Mouse (Mus musculus) intestine, embryonic 15.5 days (tissue): ENCODE measurements around the gene Cct6b. TPM values are rescaled to one million over a fixed set of nuclear protein-coding genes. Genes with fewer than 3 reads are reported as not detected.

Experiments used
- ATAC-seq: fragments of 200-750 bp; cut with Nextera tagmentation; 2 replicates; pipeline ENCODE4 v1.8.0; 2017; ENCODE audit warnings: moderate TSS enrichment, moderate library complexity
- H3K27ac ChIP-seq: fragments of 300-500 bp; sonication (generic); 2 replicates; pipeline ENCODE4 v1.5.1; 2015; ENCODE audit warnings: mild to moderate bottlenecking, inconsistent platforms
- H3K27me3 ChIP-seq: fragments of 300-500 bp; sonication (generic); replicated peaks from 2 replicates; pipeline ENCODE4 v1.6.1; 2015; ENCODE audit warnings: inconsistent platforms
- H3K36me3 ChIP-seq: fragments of 300-500 bp; sonication (generic); 2 replicates; pipeline ENCODE4 v1.6.1; 2015; ENCODE audit warnings: inconsistent platforms
- H3K4me1 ChIP-seq: fragments of 300-500 bp; sonication (generic); replicated peaks from 2 replicates; pipeline ENCODE4 v1.6.1; 2015; ENCODE audit warnings: inconsistent platforms
- H3K4me2 ChIP-seq: fragments of 300-500 bp; sonication (generic); replicated peaks from 2 replicates; pipeline ENCODE4 v1.6.1; 2015; ENCODE audit warnings: mild to moderate bottlenecking, inconsistent platforms
- H3K4me3 ChIP-seq: fragments of 300-500 bp; sonication (generic); replicated peaks from 2 replicates; pipeline ENCODE4 v1.5.1; 2015; ENCODE audit warnings: inconsistent platforms
- H3K9ac ChIP-seq: fragments of 300-500 bp; sonication (generic); 2 replicates; pipeline ENCODE4 v1.6.1; 2015; ENCODE audit warnings: inconsistent platforms
- H3K9me3 ChIP-seq: fragments of 300-500 bp; sonication (generic); 2 replicates; pipeline ENCODE4 v1.6.1; 2016; ENCODE audit warnings: inconsistent platforms
- WGBS: fragments of 180-500 bp; shearing (Covaris S2); methylation state at CpG from one replicate; pipeline ENCODE4 v1.1.7; 2015; 5-methylcytosine and 5-hydroxymethylcytosine counted together
- polyA plus RNA-seq: library from polyadenylated mRNA; unstranded; fragments of >200 nt; fragmentation: Nextera tagmentation; extraction: Ambion mirVana; gene quantifications from 2 replicates; pipeline ENCODE4 v1.2.1, GENCODE M21; 2015

The Cct6b gene
- polyA plus RNA-seq, result 0.18 and 0.28 TPM in 2 replicates

DNA sequence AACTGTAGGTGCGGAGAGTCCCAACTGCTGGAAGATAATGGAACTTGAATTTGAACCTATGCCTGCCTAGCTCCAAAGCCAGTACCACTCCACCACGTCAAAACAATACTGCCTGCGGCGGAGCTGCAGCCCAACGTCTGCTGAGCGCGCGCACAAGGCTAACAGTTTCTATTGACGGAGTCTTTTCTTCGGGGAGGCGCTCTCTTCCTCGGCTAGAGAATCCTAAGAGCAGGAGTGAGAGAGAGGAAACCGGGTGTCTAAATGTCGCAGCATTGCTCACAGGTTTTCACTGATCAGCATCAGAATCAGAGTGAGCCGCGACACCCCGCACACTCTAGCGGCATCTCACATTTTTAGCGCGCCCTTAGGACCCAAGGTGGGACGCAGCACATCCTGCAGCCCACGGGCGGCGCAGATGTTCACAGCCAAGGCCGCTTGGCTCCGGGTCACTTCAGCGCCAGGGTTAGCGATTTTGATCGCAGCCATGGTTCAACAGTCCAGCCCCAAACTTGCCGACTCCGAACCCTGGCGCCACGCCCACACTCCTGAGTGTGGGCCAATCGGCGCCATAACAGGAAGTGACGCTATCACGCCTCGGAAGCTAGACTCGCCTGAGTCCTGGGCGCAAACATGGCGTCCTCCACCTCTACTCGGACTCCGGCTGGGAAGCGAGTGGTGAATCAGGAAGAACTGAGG is at the start of gene Cct6b, which contains the start of gene Zfp830:
Gene Cct6b, minus strand, starts transcription at position 580 of the 696 bp plus-strand sequence.
Gene Zfp830, plus strand, starts transcription at position 604 of the 696 bp plus-strand sequence.
- H3K4me2 ChIP-seq, result peak within 1 kb of the TSS; percentile 79
- under 1% methylated on average over 44 of the region's 44 CpGs for WGBS
- H3K9me3 ChIP-seq, result no peaks in the 10 kb centered on the region
- no peaks in the 10 kb centered on the region for H3K27me3 ChIP-seq
- peaks cover 7% of the 10 kb centered on the region for H3K4me1 ChIP-seq
- H3K27ac ChIP-seq, result peak within 1 kb of the TSS; percentile 96
- H3K4me3 ChIP-seq, result peak within 1 kb of the TSS; percentile 93
- peak; percentile 100 for ATAC-seq
- no peaks in the 10 kb centered on the region for H3K36me3 ChIP-seq
- H3K9ac ChIP-seq, result peak within 1 kb of the TSS; percentile 93

DNA sequence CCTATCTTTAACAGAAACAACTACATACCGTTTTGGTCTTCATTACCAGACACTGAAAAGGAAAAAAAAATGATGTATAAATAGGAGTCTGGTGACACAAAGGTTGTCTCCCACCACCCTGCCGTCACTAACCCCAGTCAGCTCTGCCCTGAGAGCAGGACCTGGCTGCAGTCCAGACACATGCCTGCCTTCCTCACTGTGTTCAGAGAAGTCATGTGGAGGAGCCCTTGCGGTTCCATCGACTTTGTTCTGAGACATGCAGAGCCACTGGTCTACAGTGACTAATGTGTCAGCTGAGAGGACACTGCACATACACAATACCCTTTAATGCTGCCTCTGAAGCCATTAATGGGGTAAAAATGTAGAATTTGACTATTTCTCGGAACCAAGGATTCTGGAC is 44.4 kb upstream of the Cct6b start:
- no peak overlapping the region for H3K27ac ChIP-seq
- no peak overlapping the region for H3K4me3 ChIP-seq
- peaks cover 2% of the 10 kb centered on the region; the same call in 1 of the 2 replicates for H3K4me1 ChIP-seq
- H3K9me3 ChIP-seq, result no peaks in the 10 kb centered on the region
- WGBS, result 75% methylated on average over 5 of the region's 5 CpGs
- H3K4me2 ChIP-seq, result no peak overlapping the region
- H3K9ac ChIP-seq, result no peak overlapping the region
- ATAC-seq, result no peak
- no peaks in the 10 kb centered on the region for H3K27me3 ChIP-seq
- 0 out of 2 replicates have a peak, but pooled peaks cover 5% of the 10 kb centered on the region for H3K36me3 ChIP-seq

DNA sequence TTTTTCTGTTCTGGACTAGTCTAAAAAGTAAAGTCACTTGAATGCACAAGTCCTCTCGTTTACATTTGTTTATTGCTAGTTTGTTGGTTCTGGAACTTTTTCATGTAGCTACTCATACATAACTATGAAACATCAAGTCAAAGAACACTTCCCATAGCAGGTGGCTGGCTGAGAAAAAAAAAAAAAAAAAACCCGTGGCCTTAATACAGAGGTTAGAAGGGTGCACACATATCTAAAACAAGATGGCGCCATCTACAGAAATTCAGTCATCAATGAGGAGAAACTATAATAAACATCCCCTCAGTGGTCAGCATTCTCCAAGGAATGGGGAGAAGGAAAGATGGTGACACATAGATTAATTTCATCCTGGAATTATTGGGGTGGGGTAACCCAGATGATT is 43.2 kb upstream of the Cct6b start:
- no peaks in the 10 kb centered on the region for H3K9me3 ChIP-seq
- ATAC-seq, result no peak
- no peak overlapping the region for H3K4me3 ChIP-seq
- H3K27me3 ChIP-seq, result no peaks in the 10 kb centered on the region
- H3K36me3 ChIP-seq, result peaks cover 16% of the 10 kb centered on the region
- H3K4me2 ChIP-seq, result no peak overlapping the region
- no peak overlapping the region for H3K9ac ChIP-seq
- 70% methylated on average over 3 of the region's 3 CpGs for WGBS
- no peak overlapping the region for H3K27ac ChIP-seq
- no peaks in the 10 kb centered on the region for H3K4me1 ChIP-seq

DNA sequence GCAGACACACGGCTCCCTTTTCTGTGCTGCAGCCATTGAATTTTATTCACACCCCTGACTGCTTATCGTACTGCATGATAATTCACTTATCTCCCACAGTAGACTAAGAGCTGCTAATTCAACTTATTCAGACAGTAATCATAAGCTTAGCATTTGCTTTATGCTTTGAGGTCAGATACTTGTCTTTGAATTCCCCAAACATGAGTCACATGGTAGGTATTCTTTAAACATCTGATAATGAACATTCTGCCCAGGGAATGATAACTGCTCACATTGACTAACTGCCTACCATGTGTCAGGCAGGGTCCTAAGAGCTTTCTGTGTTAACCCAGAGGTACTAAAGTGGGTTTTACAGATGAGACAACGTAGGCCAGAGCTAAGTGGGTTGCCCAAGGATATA is 42.5 kb upstream of the Cct6b start:
- H3K36me3 ChIP-seq, result peaks cover 22% of the 10 kb centered on the region
- no peaks in the 10 kb centered on the region for H3K9me3 ChIP-seq
- no peak overlapping the region for H3K4me3 ChIP-seq
- ATAC-seq, result no peak
- H3K4me2 ChIP-seq, result no peak overlapping the region
- 63% methylated on average over 3 of the region's 3 CpGs for WGBS
- H3K27ac ChIP-seq, result no peak overlapping the region
- H3K9ac ChIP-seq, result no peak overlapping the region
- no peaks in the 10 kb centered on the region for H3K4me1 ChIP-seq
- H3K27me3 ChIP-seq, result no peaks in the 10 kb centered on the region

GRCm38 (mm10) chr11:82783453-82783852 is 19.3 kb upstream of the Cct6b start:
- Histone ChIP-seq H3K27ac (no peak overlapping the region), H3K9me3 (no peaks in the 10 kb centered on the region), H3K9ac (no peak overlapping the region), H3K27me3 (no peaks in the 10 kb centered on the region), H3K4me3 (no peak overlapping the region), H3K4me1 (peaks cover 6% of the 10 kb centered on the region; the same call in 1 of the 2 replicates), H3K4me2 (no peak overlapping the region), H3K36me3 (peaks cover 9% of the 10 kb centered on the region; the same call in 1 of the 2 replicates)
- 89% methylated on average over 11 of the region's 11 CpGs for WGBS
- no peak for ATAC-seq

GRCm38 (mm10) chr11:82782197-82782596 is 18.1 kb upstream of the Cct6b start:
- 36% methylated on average over 6 of the region's 6 CpGs for WGBS

GRCm38 (mm10) chr11:82780983-82781903 is 17.1 kb upstream of the Cct6b start, which contains the start of gene Lig3:
Gene Lig3, plus strand, starts transcription at chr11:82781108.
- Histone ChIP-seq H3K27ac (peak within 1 kb of the TSS; percentile 97), H3K9me3 (no peaks in the 10 kb centered on the region), H3K4me1 (peaks cover 6% of the 10 kb centered on the region; the same call in 1 of the 2 replicates), H3K4me3 (peak within 1 kb of the TSS; percentile 99), H3K36me3 (peaks cover 6% of the 10 kb centered on the region; the same call in 1 of the 2 replicates), H3K4me2 (peak within 1 kb of the TSS; percentile 71), H3K9ac (peak within 1 kb of the TSS; percentile 100), H3K27me3 (no peaks in the 10 kb centered on the region)
- under 1% methylated on average over 90 of the region's 90 CpGs for WGBS
- ATAC-seq, result peak; percentile 96

More at GRCm38 (mm10) chr11:82782197-82782596, 18.1 kb upstream of the Cct6b start:
- H3K27ac ChIP-seq, result no peak overlapping the region
- peak overlapping the region; percentile 71 for H3K4me2 ChIP-seq
- peak overlapping the region; percentile 99 for H3K4me3 ChIP-seq
- H3K36me3 ChIP-seq, result peaks cover 6% of the 10 kb centered on the region; the same call in 1 of the 2 replicates
- H3K27me3 ChIP-seq, result no peaks in the 10 kb centered on the region
- ATAC-seq, result no peak
- peaks cover 6% of the 10 kb centered on the region; the same call in 1 of the 2 replicates for H3K4me1 ChIP-seq
- no peaks in the 10 kb centered on the region for H3K9me3 ChIP-seq
- H3K9ac ChIP-seq, result peak overlapping the region; percentile 100

- H3K9ac ChIP-seq, result peak overlapping the region; percentile 100
- no peaks in the 10 kb centered on the region for H3K27me3 ChIP-seq
- H3K9me3 ChIP-seq, result no peaks in the 10 kb centered on the region
- WGBS, result 43% methylated on average over 5 of the region's 5 CpGs
- peak overlapping the region; percentile 99 for H3K4me3 ChIP-seq
- peaks cover 6% of the 10 kb centered on the region; the same call in 1 of the 2 replicates for H3K4me1 ChIP-seq
- ATAC-seq, result no peak
- no peak overlapping the region for H3K27ac ChIP-seq
- peak overlapping the region; percentile 71 for H3K4me2 ChIP-seq
- H3K36me3 ChIP-seq, result peaks cover under 1% of the 10 kb centered on the region; the same call in 1 of the 2 replicates
Observed at GRCm38 (mm10) chr11:82780134-82780533, 16.0 kb upstream of the Cct6b start.

GRCm38 (mm10) chr11:82764438-82764924 is 360 bp upstream of the Cct6b start:
- Histone ChIP-seq H3K9me3 (no peaks in the 10 kb centered on the region), H3K4me3 (peak overlapping the region; percentile 93), H3K9ac (peak overlapping the region; percentile 93), H3K4me2 (peak overlapping the region; percentile 79), H3K36me3 (no peaks in the 10 kb centered on the region), H3K27ac (peak overlapping the region; percentile 96), H3K4me1 (peaks cover 7% of the 10 kb centered on the region), H3K27me3 (no peaks in the 10 kb centered on the region)
- peak; percentile 78 for ATAC-seq
- under 1% methylated on average over 28 of the region's 28 CpGs for WGBS

DNA sequence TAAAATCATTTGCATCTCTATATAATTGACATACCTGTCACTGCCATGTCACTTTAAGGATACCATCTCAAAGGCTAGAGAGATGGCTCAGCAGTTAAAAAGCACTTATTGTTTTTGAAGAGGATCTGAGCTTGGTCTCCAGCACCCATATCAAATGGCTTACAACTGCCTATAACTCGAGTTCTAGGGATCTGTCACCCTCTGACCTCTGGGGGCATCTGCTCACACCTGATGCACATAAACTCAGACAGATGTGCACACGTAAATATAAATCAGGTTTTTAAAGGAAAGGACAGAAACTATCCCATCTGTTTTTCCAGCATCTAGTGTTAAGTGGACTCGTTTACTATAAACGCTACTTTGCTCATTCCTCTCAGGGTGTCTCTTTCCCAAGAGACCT is 860 bp downstream of the Cct6b start:
- Histone ChIP-seq H3K27me3 (no peaks in the 10 kb centered on the region), H3K9me3 (no peaks in the 10 kb centered on the region), H3K4me1 (peaks cover 7% of the 10 kb centered on the region), H3K27ac (peak overlapping the region; percentile 96; the same call in 1 of the 2 replicates), H3K4me3 (peak overlapping the region; percentile 93), H3K9ac (peak overlapping the region; percentile 93; the same call in 1 of the 2 replicates), H3K36me3 (no peaks in the 10 kb centered on the region), H3K4me2 (peak overlapping the region; percentile 79)
- ATAC-seq, result no peak
- 12% methylated on average over 4 of the region's 4 CpGs for WGBS

GRCm38 (mm10) chr11:82762286-82762829 is 1.8 kb downstream of the Cct6b start:
- no peak overlapping the region for H3K27ac ChIP-seq
- H3K9ac ChIP-seq, result no peak overlapping the region
- H3K36me3 ChIP-seq, result no peaks in the 10 kb centered on the region
- no peaks in the 10 kb centered on the region for H3K9me3 ChIP-seq
- no peak overlapping the region for H3K4me2 ChIP-seq
- H3K4me3 ChIP-seq, result no peak overlapping the region
- peaks cover 7% of the 10 kb centered on the region for H3K4me1 ChIP-seq
- no peaks in the 10 kb centered on the region for H3K27me3 ChIP-seq
- 84% methylated on average over 6 of the region's 6 CpGs for WGBS
- ATAC-seq, result no peak
